ENCODE assay signal across 24 mouse cellular contexts in the genomic region with DNA sequence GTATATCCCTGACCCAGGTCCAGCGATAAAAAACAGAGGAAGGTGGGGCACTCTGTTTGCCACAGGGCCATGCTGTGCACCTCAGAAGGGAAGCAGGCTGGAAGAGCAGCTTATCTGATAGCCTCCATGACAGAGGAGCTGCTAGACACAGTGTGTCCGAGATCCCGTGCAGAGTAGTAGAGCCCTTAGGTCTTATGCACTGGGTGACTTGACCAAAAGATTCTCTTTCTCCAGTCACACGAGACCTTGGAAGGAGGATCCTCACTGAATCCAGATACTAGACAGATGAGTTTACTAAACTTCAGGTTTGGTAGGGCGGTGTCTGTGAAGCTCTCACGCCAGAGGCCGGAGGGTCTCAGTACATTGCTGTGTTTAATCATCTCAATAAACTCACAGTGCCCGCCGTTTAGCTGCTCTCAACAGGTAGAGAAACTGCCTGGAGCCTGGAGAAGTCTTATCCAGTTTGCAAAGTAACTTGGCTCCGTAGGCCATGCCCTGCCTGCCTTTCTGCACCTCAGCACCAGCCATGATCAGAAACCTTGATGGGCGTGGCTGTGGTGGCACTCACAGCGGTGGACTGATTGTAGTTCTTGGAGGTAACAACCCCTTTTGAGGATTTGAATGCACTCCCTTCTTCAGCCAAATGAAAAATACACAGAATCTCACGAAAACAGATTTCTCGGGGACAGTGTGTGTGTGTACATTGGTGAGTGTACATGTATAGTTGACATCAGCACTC.
DNase-seq lines count a peak whose midpoint lies in the region; ATAC-seq and TF ChIP-seq lines count a peak whose summit lies in the region.
"Had no signal": no experiment of that assay in that cellular context is flagged by ENCODE, and none has a peak within 500 bp of the region (broad histone marks: within the 10 kb centered on the region; RNA-seq: fewer than 3 reads in every experiment).

No protein-coding gene starts in this region.

- peak; percentile 28; the same call in 1 of the 2 replicates for ATAC-seq in hindbrain, embryonic 15.5 days (ENCODE audit: low FRiP score, low read depth)
- ATAC-seq in hindbrain, embryonic 12.5 days (ENCODE audit: low FRiP score): no peak
- ATAC-seq in stomach, embryonic 16.5 days (ENCODE audit: insufficient read depth, low FRiP score): peak; percentile 56; the same call in 1 of the 2 replicates
- no peak for ATAC-seq in stomach, postnatal 0 days (ENCODE audit: low FRiP score, low TSS enrichment)
- no peak for ATAC-seq in activated CD4-positive, CD25-positive, alpha-beta regulatory T cell, adult 4 months
- ATAC-seq: CD4-positive, CD25-positive, alpha-beta regulatory T cell, adult 4 months; hindbrain, postnatal 0 days; inflammation-experienced regulatory T-cells, adult 6 months; intestine, embryonic 16.5 days had no signal

- TF ChIP-seq CTCF in stomach, postnatal 0 days (IDR thresholded peaks at IDR 0.05; ENCODE audit: low read depth): no peak

- H3K9me3 ChIP-seq in hindbrain, embryonic 15.5 days: no peaks in the 10 kb centered on the region
- H3K9me3 ChIP-seq in hindbrain, embryonic 12.5 days (replicated peaks): no peaks in the 10 kb centered on the region
- no peaks in the 10 kb centered on the region for H3K9me3 ChIP-seq in stomach, embryonic 16.5 days (replicated peaks; ENCODE audit: control insufficient read depth, low read length)
- no peaks in the 10 kb centered on the region for H3K9me3 ChIP-seq in stomach, postnatal 0 days (ENCODE audit: control insufficient read depth, low read length)
- H3K9me3 ChIP-seq in ES-E14 (ENCODE audit: control insufficient read depth, insufficient read depth, low read depth, low read length): no peaks in the 10 kb centered on the region
- H3K9me3 ChIP-seq: embryonic facial prominence, embryonic 12.5 days; embryonic facial prominence, embryonic 15.5 days; forebrain, embryonic 15.5 days; hindbrain, embryonic 13.5 days had no signal

- H3K27me3 ChIP-seq in hindbrain, embryonic 15.5 days: 0 out of 2 replicates have a peak, but pooled peaks cover 3% of the 10 kb centered on the region
- H3K27me3 ChIP-seq in hindbrain, embryonic 12.5 days: peaks cover 11% of the 10 kb centered on the region; the same call in 1 of the 2 replicates
- H3K27me3 ChIP-seq in stomach, embryonic 16.5 days (ENCODE audit: control insufficient read depth, insufficient read depth, low read length): no peaks in the 10 kb centered on the region
- no peaks in the 10 kb centered on the region for H3K27me3 ChIP-seq in stomach, postnatal 0 days (ENCODE audit: control insufficient read depth, insufficient read depth, low read length)
- H3K27me3 ChIP-seq: embryonic facial prominence, embryonic 12.5 days; embryonic facial prominence, embryonic 15.5 days; forebrain, embryonic 15.5 days; hindbrain, embryonic 13.5 days had no signal

- TF ChIP-seq EP300 in stomach, postnatal 0 days (optimal IDR thresholded peaks at IDR 0.05): no peak

- no peak overlapping the region for H3K4me2 ChIP-seq in hindbrain, embryonic 15.5 days
- H3K4me2 ChIP-seq in hindbrain, embryonic 12.5 days (replicated peaks): no peak overlapping the region
- H3K4me2 ChIP-seq in stomach, embryonic 16.5 days (ENCODE audit: low read depth, low read length): no peak overlapping the region
- no peak overlapping the region for H3K4me2 ChIP-seq in stomach, postnatal 0 days (replicated peaks; ENCODE audit: low read depth)
- H3K4me2 ChIP-seq: embryonic facial prominence, embryonic 12.5 days; embryonic facial prominence, embryonic 15.5 days; forebrain, embryonic 15.5 days; hindbrain, embryonic 13.5 days had no signal

- H3K4me1 ChIP-seq in hindbrain, embryonic 15.5 days (replicated peaks): peaks cover 13% of the 10 kb centered on the region
- peaks cover 16% of the 10 kb centered on the region for H3K4me1 ChIP-seq in hindbrain, embryonic 12.5 days
- H3K4me1 ChIP-seq in stomach, embryonic 16.5 days (ENCODE audit: control insufficient read depth, insufficient read depth, low read length): no peaks in the 10 kb centered on the region
- H3K4me1 ChIP-seq in stomach, postnatal 0 days (replicated peaks; ENCODE audit: control insufficient read depth, insufficient read depth): no peaks in the 10 kb centered on the region
- H3K4me1 ChIP-seq in ES-E14 (ENCODE audit: control insufficient read depth in 2 of 2, insufficient read depth in 2 of 2, low read length in 2 of 2, poor library complexity in 1 of 2): peaks cover 28 to 54% of the 10 kb centered on the region in 2 experiments
- H3K4me1 ChIP-seq: embryonic facial prominence, embryonic 15.5 days had no signal

- no peak overlapping the region for H3K4me3 ChIP-seq in hindbrain, embryonic 15.5 days
- no peak overlapping the region for H3K4me3 ChIP-seq in hindbrain, embryonic 12.5 days
- no peak overlapping the region for H3K4me3 ChIP-seq in stomach, embryonic 16.5 days (replicated peaks; ENCODE audit: low read length)
- no peak overlapping the region for H3K4me3 ChIP-seq in stomach, postnatal 0 days (ENCODE audit: low read depth, low read length)
- no peak overlapping the region for H3K4me3 ChIP-seq in ES-E14 (ENCODE audit: insufficient read depth in 1 of 2, low read depth in 1 of 2, low read length in 2 of 2, poor library complexity in 1 of 2, severe bottlenecking in 1 of 2)
- H3K4me3 ChIP-seq: embryonic facial prominence, embryonic 12.5 days; embryonic facial prominence, embryonic 15.5 days; forebrain, embryonic 15.5 days; hindbrain, embryonic 13.5 days had no signal

- no peaks in the 10 kb centered on the region for H3K36me3 ChIP-seq in hindbrain, embryonic 15.5 days
- H3K36me3 ChIP-seq in hindbrain, embryonic 12.5 days: no peaks in the 10 kb centered on the region
- no peaks in the 10 kb centered on the region for H3K36me3 ChIP-seq in stomach, embryonic 16.5 days (ENCODE audit: control insufficient read depth, insufficient read depth, low read length)
- no peaks in the 10 kb centered on the region for H3K36me3 ChIP-seq in stomach, postnatal 0 days (ENCODE audit: control insufficient read depth, insufficient read depth, low read length)
- no peaks in the 10 kb centered on the region for H3K36me3 ChIP-seq in ES-E14 (ENCODE audit: control insufficient read depth, insufficient read depth, low read length, poor library complexity, severe bottlenecking)
- H3K36me3 ChIP-seq: embryonic facial prominence, embryonic 12.5 days; embryonic facial prominence, embryonic 15.5 days; forebrain, embryonic 15.5 days; hindbrain, embryonic 13.5 days had no signal

- no peak overlapping the region for H3K27ac ChIP-seq in hindbrain, embryonic 15.5 days (replicated peaks)
- no peak overlapping the region for H3K27ac ChIP-seq in hindbrain, embryonic 12.5 days
- no peak overlapping the region for H3K27ac ChIP-seq in stomach, embryonic 16.5 days (ENCODE audit: low read length)
- H3K27ac ChIP-seq in stomach, postnatal 0 days (replicated peaks): no peak overlapping the region
- H3K27ac ChIP-seq in ES-E14 (ENCODE audit: insufficient read depth, low read depth, low read length, poor library complexity, severe bottlenecking): peak overlapping the region; percentile 81
- H3K27ac ChIP-seq: embryonic facial prominence, embryonic 12.5 days; embryonic facial prominence, embryonic 15.5 days; forebrain, embryonic 15.5 days; hindbrain, embryonic 13.5 days; hindbrain, postnatal 0 days had no signal

- in situ Hi-C loops in ES-E14 (cut with MboI; ENCODE audit: low sequenced_read_pairs in 2 of 2, unreplicated experiment in 2 of 2): no loop called here

- no peak for DNase-seq in stomach, postnatal 0 days (ENCODE audit: low spot score)
- DNase-seq in ES-E14 (ENCODE audit: low read depth, low spot score): no peak
- DNase-seq in yolk sac, embryonic 10.5 days (ENCODE audit: low spot score): no peak
- DNase-seq: adrenal gland, adult 2 months; adrenal gland, postnatal 14 days; cerebellum, adult 11 months; cerebellum, adult 2 months; cerebellum, adult 9-11 months; cerebellum, postnatal 25 days; gastrocnemius, postnatal 25 days; heart, adult 18-20 months; kidney, adult 18-20 months had no signal

- WGBS in hindbrain, embryonic 15.5 days: 95% methylated on average over 14 of the region's 14 CpGs
- WGBS in hindbrain, embryonic 12.5 days: 91% methylated on average over 14 of the region's 14 CpGs
- WGBS in stomach, embryonic 16.5 days: 83% methylated on average over 14 of the region's 14 CpGs
- WGBS in stomach, postnatal 0 days: 86% methylated on average over 14 of the region's 14 CpGs

- no peak overlapping the region for H3K9ac ChIP-seq in hindbrain, embryonic 15.5 days
- H3K9ac ChIP-seq in hindbrain, embryonic 12.5 days: no peak overlapping the region
- no peak overlapping the region for H3K9ac ChIP-seq in stomach, embryonic 16.5 days (ENCODE audit: low read length)
- H3K9ac ChIP-seq in stomach, postnatal 0 days (ENCODE audit: low read length): no peak overlapping the region
- H3K9ac ChIP-seq in ES-E14 (ENCODE audit: insufficient read depth, low read depth, low read length, poor library complexity, severe bottlenecking): 0 out of 2 replicates have a peak overlapping the region, but pooled peaks have one; percentile 10
- H3K9ac ChIP-seq: embryonic facial prominence, embryonic 12.5 days; embryonic facial prominence, embryonic 15.5 days; forebrain, embryonic 15.5 days; hindbrain, embryonic 13.5 days had no signal

TF ChIP-seq in ES-E14, 5 proteins besides CTCF, POLR2A, EP300 and RAD21:
- TF ChIP-seq ZC3H11A (IDR thresholded peaks at IDR 0.05; ENCODE audit: borderline replicate concordance, low read depth, low read length): no peak
- no peak for TF ChIP-seq HCFC1 (IDR thresholded peaks at IDR 0.05; ENCODE audit: borderline replicate concordance, insufficient read depth, low read length)
- TF ChIP-seq CHD2 (IDR thresholded peaks at IDR 0.05; ENCODE audit: low read depth, low read length): no peak
- TF ChIP-seq MAFK (IDR thresholded peaks at IDR 0.05; ENCODE audit: insufficient read depth, low read depth, low read length): no peak
- TF ChIP-seq ZNF384 (IDR thresholded peaks at IDR 0.05; ENCODE audit: low read depth, low read length): no peak

Comparison
In these comparisons a context has a peak if more than half of its experiments do, and no peak if none do; other contexts are left out.
1. ATAC-seq: peak in hindbrain, embryonic 15.5 days (single experiment) and stomach, embryonic 16.5 days (single experiment); none in hindbrain, embryonic 12.5 days (single experiment), stomach, postnatal 0 days (single experiment) and activated CD4-positive, CD25-positive, alpha-beta regulatory T cell, adult 4 months (single experiment).